Mouse (Mus musculus) forebrain, embryonic 11.5 days (tissue): ENCODE measurements around the gene Btaf1. TPM values are rescaled to one million over a fixed set of nuclear protein-coding genes. Genes with fewer than 3 reads are reported as not detected.

Source experiments
- ATAC-seq: fragments of 200-750 bp; cut with Nextera tagmentation; replicated peaks from 2 replicates; pipeline ENCODE4 v1.8.0; 2017; ENCODE audit warnings: moderate TSS enrichment; ENCODE audit not compliant: low FRiP score
- DNase-seq: peaks from one replicate; pipeline ENCODE4 v3.0.0-alpha.2; 2017; ENCODE audit warnings: low spot score
- H3K27ac ChIP-seq: fragments of 300-500 bp; sonication (generic); 2 replicates; pipeline ENCODE4 v1.5.1; 2014; ENCODE audit warnings: low read depth, low read length
- H3K27me3 ChIP-seq: fragments of 300-500 bp; sonication (generic); 2 replicates; pipeline ENCODE4 v1.6.1; 2014; ENCODE audit warnings: mild to moderate bottlenecking, low read length, mixed read lengths; ENCODE audit not compliant: control insufficient read depth, insufficient read depth
- H3K36me3 ChIP-seq: fragments of 300-500 bp; sonication (generic); 2 replicates; pipeline ENCODE4 v1.6.1; 2014; ENCODE audit warnings: mild to moderate bottlenecking, low read length, moderate library complexity, mixed read lengths; ENCODE audit not compliant: control insufficient read depth, insufficient read depth
- H3K4me1 ChIP-seq: fragments of 300-500 bp; sonication (generic); replicated peaks from 2 replicates; pipeline ENCODE4 v1.6.1; 2014; ENCODE audit warnings: low read length, mixed read lengths; ENCODE audit not compliant: control insufficient read depth, insufficient read depth
- H3K4me2 ChIP-seq: fragments of 300-500 bp; sonication (generic); 2 replicates; pipeline ENCODE4 v1.6.1; 2014; ENCODE audit warnings: low read depth, mild to moderate bottlenecking, low read length, moderate library complexity, mixed read lengths; ENCODE audit not compliant: severe bottlenecking
- H3K4me3 ChIP-seq: fragments of 300-500 bp; sonication (generic); 2 replicates; pipeline ENCODE4 v1.5.1; 2014; ENCODE audit warnings: low read depth, low read length
- H3K9ac ChIP-seq: fragments of 300-500 bp; sonication (generic); 2 replicates; pipeline ENCODE4 v1.6.1; 2014; ENCODE audit warnings: low read length
- H3K9me3 ChIP-seq: fragments of 300-500 bp; sonication (generic); 2 replicates; pipeline ENCODE4 v1.6.1; 2016; ENCODE audit warnings: low read length, mixed read lengths; ENCODE audit not compliant: control insufficient read depth
- WGBS: fragments of 180-500 bp; shearing (Covaris S2); extraction: QIAGEN DNeasy Blood & Tissue Kit; methylation state at CpG from one replicate; pipeline ENCODE4 v1.1.7; 2014; 5-methylcytosine and 5-hydroxymethylcytosine counted together
- polyA plus RNA-seq: library from polyadenylated mRNA; unstranded; fragments of >200 nt; fragmentation: Nextera tagmentation; extraction: Ambion mirVana; gene quantifications from 2 replicates; pipeline ENCODE4 v1.2.1, GENCODE M21; 2014

Gene Btaf1
- polyA plus RNA-seq, 1 experiment from 2014 or later = 23.8 TPM

GRCm38 (mm10) chr19:36897778-36898177 is 28.1 kb upstream of the Btaf1 start:
- Histone ChIP-seq H3K27me3 (no peaks in the 10 kb centered on the region), H3K27ac (peak overlapping the region; percentile 83), H3K36me3 (peaks cover 3% of the 10 kb centered on the region), H3K9me3 (no peaks in the 10 kb centered on the region), H3K4me1 (peaks cover 9% of the 10 kb centered on the region; the same call in 1 of the 2 replicates), H3K9ac (no peak overlapping the region), H3K4me3 (no peak overlapping the region), H3K4me2 (no peak overlapping the region)
- no peak for ATAC-seq
- 41% methylated on average over 9 of the region's 9 CpGs for WGBS
- peak; percentile 63 for DNase-seq

DNA sequence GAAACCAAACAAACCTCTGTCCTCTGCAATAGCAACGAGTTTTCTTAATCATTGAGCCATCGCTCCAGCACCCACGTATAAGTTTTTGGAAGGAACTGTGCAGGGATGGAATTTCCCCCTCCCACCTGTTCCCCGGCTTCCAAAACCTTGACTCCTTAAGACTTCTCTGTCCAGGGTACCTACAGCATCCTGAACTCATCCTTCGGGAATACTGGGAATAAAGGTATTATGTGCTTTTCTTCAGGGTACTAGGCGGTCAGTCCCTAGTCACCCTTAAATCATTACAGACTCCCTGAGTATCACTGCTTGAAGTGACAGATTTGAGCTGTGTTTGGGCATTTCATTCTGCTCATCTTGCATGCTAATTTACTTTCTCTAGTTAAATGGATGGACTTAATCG is 22.5 kb upstream of the Btaf1 start:
- 33% methylated on average over 7 of the region's 7 CpGs for WGBS
- H3K4me1 ChIP-seq = 0 out of 2 replicates have a peak, but pooled peaks cover 7% of the 10 kb centered on the region
- DNase-seq (no peak), ATAC-seq (no peak)
- no peak overlapping the region; the same call in 1 of the 2 replicates for H3K9ac ChIP-seq
- no peaks in the 10 kb centered on the region for H3K9me3 ChIP-seq
- H3K4me2 ChIP-seq = peak overlapping the region; percentile 61; the same call in 1 of the 2 replicates
- no peaks in the 10 kb centered on the region for H3K27me3 ChIP-seq
- H3K4me3 ChIP-seq = no peak overlapping the region
- H3K36me3 ChIP-seq = no peaks in the 10 kb centered on the region
- H3K27ac ChIP-seq = peak overlapping the region; percentile 78; the same call in 1 of the 2 replicates

DNA sequence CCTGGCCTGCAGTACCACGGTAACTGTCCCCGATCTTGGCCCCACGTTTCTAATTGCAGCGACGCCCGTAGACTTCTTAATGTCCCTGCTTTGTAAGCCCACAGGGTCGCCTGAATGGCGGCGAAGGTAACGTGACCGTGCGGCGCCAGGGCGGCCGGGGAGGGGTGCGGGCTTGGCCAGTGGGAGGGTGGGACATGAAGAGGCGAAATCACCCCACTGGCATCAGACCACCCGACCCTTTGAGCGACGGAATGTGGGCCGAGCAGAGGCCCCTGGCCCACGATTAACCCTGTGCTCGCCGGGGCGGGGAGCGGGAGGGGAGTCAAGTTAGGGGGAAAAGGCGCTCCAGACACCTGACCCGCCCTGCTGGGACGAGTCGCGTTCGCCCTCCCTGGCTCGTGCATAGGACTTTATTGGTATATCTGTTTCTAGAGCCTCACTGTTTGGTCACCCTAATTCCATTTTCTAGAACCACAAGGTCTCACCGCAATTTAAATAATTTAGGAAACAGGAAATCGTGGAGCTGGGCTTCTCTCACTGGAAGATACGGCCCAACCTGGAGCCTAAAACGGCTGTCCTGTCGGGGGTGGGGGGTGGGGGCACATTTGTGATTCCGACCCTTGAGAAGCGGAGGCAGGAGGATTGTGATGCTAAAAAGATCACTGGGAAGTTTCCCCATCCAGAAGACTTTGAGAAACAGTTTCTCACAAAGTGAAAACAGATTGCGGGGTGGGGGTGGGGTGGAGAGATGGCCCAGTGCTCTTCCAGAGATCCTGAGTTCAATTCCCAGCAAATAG is 21.5 kb upstream of the Btaf1 start:
- ATAC-seq (peak; percentile 94), DNase-seq (peak; percentile 94)
- Histone ChIP-seq H3K9ac (peak overlapping the region; percentile 59), H3K27me3 (no peaks in the 10 kb centered on the region), H3K4me2 (peak overlapping the region; percentile 61), H3K9me3 (no peaks in the 10 kb centered on the region), H3K4me3 (peak overlapping the region; percentile 35), H3K4me1 (0 out of 2 replicates have a peak, but pooled peaks cover 7% of the 10 kb centered on the region), H3K27ac (peak overlapping the region; percentile 78), H3K36me3 (no peaks in the 10 kb centered on the region)
- 1% methylated on average over 41 of the region's 41 CpGs for WGBS

DNA sequence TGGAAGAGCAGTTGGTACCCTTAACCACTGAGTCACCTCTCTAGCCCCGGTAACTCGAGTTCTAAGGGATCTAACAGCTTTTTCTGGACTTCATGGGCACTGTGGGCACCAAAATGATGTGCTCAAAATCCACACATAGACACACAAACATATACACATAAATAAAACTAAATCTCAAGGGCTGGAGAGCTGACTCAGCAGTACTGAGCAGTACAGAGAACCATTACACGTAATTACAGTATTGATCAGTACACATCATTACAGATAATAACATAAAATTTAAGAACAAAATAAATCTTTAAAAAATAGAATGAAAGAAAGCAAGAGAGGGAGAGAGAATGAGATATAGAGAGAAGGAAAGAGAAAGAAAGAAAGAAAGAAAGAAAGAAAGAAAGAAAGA is 16.7 kb upstream of the Btaf1 start:
- H3K4me2 ChIP-seq = no peak overlapping the region
- no peaks in the 10 kb centered on the region for H3K36me3 ChIP-seq
- no peak overlapping the region for H3K4me3 ChIP-seq
- peaks cover 9% of the 10 kb centered on the region; the same call in 1 of the 2 replicates for H3K4me1 ChIP-seq
- H3K9me3 ChIP-seq = no peaks in the 10 kb centered on the region
- ATAC-seq = no peak
- no peak overlapping the region for H3K9ac ChIP-seq
- H3K27ac ChIP-seq = no peak overlapping the region
- WGBS = 82% methylated on average over 3 of the region's 3 CpGs
- H3K27me3 ChIP-seq = no peaks in the 10 kb centered on the region
- no peak for DNase-seq

DNA sequence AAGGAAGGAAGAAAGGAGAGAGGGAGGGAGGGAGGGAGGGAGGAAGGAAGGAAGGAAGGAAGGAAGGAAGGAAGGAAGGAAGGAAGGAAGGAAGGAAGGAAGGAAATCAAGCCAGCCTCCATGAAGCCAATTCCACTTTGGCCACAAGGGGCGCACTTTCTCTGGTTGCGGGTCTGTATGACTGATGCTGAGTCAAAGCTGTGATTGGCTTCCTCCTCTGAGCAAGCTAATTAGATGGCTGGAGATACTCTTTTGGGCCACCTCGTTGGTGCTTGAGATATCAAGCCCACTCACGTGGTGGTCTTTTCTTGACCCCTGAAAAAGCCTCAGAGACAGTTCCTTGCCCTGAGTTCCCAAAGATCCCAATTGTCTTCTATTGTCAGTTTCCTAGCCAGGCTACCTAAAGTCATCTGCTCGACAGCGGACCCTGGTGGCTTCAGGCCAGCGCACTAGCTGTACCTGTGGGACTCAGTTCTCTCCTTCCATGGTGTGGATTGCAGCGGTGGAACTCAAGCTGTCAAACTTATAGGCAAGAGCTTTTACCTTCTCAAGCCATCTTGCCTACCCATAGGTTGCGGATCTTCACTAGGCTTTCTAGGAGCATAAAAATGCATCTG is 16.1 kb upstream of the Btaf1 start:
- Histone ChIP-seq H3K9ac (no peak overlapping the region), H3K4me1 (peaks cover 6% of the 10 kb centered on the region; the same call in 1 of the 2 replicates), H3K4me2 (no peak overlapping the region), H3K27me3 (no peaks in the 10 kb centered on the region), H3K4me3 (no peak overlapping the region), H3K27ac (0 out of 2 replicates have a peak overlapping the region, but pooled peaks have one; percentile 7), H3K9me3 (no peaks in the 10 kb centered on the region), H3K36me3 (no peaks in the 10 kb centered on the region)
- WGBS = 29% methylated on average over 9 of the region's 9 CpGs
- ATAC-seq (peak; percentile 46), DNase-seq (peak; percentile 81)

DNA sequence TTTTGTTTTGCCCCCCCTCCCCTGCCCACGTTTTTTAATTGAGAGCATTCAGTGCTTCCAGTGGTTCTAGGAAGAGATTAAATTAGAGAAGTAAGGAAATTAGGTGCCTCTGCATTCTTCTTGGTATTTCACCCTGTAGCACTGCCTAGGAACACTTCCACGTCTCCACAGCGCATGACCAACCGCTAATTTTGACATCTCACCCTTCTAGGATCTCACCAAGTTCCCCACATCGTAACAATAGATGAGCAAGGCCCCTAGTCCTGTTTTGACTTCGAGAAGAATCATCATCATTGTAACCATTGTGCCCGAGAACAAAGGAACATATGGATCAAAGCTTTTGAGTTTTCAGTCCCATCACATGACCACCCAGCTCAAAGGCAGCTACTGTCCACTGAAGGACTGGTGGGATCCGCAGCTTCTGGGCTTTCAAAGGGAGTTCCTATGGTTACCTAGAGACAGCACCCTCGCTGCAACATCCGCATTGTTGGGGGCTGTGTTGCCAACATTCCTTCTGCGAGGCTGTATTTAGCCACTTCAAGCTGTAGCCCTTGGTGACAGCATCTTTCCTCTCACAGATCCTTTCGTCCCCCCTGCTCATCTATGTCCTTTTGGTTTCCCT is 15.3 kb upstream of the Btaf1 start:
- H3K9ac ChIP-seq = no peak overlapping the region
- DNase-seq (peak; percentile 59), ATAC-seq (peak; percentile 79)
- no peaks in the 10 kb centered on the region for H3K27me3 ChIP-seq
- no peaks in the 10 kb centered on the region for H3K9me3 ChIP-seq
- 29% methylated on average over 12 of the region's 12 CpGs for WGBS
- H3K4me1 ChIP-seq = peaks cover 6% of the 10 kb centered on the region; the same call in 1 of the 2 replicates
- H3K4me2 ChIP-seq = no peak overlapping the region
- H3K36me3 ChIP-seq = no peaks in the 10 kb centered on the region
- no peak overlapping the region for H3K4me3 ChIP-seq
- 0 out of 2 replicates have a peak overlapping the region, but pooled peaks have one; percentile 41 for H3K27ac ChIP-seq

DNA sequence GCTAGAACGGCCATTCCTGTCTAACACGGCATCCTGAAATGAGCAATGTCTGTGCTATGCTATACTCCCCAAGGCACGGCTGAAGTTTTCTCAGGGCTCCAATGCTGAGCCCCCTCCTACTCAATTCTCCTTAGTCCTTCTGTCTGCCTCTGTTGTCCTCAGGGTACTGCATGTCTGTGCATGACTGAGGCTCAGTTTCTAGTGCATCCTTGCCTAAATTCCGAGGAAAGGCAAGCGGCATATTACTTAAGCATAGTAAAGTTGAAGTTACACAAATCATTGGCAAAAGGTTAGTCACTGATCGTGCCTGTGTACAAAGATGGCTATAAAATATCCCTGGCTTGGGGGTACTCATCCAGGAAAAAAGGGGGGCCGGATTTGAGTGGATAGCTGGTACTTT is 12.8 kb upstream of the Btaf1 start:
- Histone ChIP-seq H3K9me3 (no peaks in the 10 kb centered on the region), H3K4me2 (no peak overlapping the region), H3K4me1 (peaks cover 6% of the 10 kb centered on the region; the same call in 1 of the 2 replicates), H3K27ac (no peak overlapping the region), H3K36me3 (no peaks in the 10 kb centered on the region), H3K4me3 (no peak overlapping the region), H3K9ac (no peak overlapping the region), H3K27me3 (no peaks in the 10 kb centered on the region)
- 86% methylated on average over 7 of the region's 7 CpGs for WGBS
- ATAC-seq = no peak
- DNase-seq = no peak

- DNase-seq (no peak), ATAC-seq (no peak)
- Histone ChIP-seq H3K27me3 (no peaks in the 10 kb centered on the region), H3K27ac (no peak overlapping the region), H3K4me1 (no peaks in the 10 kb centered on the region; the same call in 1 of the 2 replicates), H3K9me3 (no peaks in the 10 kb centered on the region), H3K4me3 (no peak overlapping the region), H3K36me3 (no peaks in the 10 kb centered on the region), H3K9ac (no peak overlapping the region), H3K4me2 (no peak overlapping the region)
- WGBS = 88% methylated on average over 4 of the region's 4 CpGs
Observed at GRCm38 (mm10) chr19:36916206-36916605, 9.7 kb upstream of the Btaf1 start.
